Mouse (Mus musculus): ENCODE results near the gene Slc17a7. TPM values are rescaled to one million over a fixed set of nuclear protein-coding genes. Genes with fewer than 3 reads are reported as not detected.

The Slc17a7 gene
- polyA plus RNA-seq, 1 experiment, result 0.06 TPM

DNA sequence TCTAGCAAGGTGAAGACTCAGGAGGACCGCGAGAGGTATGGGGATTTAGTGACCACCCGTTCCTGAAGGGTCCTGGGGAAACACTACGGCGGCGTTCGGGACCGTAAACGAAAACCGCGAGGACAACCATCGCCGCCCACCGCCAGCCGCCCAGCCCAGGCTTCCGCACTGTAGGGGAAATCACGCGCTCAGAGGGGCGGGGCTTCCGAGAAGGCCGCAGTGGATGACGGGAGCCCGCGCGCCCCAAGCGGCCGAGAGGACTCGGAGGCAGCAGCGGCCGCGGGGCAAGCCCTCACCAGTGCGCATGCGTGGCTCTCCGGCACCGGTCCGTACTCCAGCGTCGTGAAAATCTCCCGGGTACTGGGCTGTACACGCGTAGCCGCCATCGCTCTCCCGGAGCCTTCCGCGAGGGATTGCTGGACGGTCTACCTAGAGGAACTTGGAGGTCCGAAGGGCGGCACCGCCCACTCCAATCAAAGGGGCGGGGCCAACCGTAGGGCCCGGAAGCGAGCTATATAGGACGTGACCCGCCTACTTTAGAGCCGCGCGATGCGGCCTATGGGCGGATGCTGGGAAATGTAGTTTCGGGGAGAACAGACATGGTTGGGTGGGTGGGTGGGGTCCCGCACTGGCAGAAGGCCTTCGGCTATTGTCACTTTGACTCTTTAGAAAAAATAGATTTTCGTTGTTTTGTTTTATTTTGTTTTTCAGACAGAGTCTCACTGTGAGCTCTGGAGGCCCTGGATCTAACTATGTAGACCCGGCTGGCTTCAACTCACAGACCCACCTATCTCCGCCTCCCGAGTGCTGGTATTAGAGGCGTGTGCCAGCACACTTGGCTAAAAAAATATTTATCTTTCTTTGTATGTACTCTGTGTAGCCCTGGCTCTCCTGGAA, 9.4 kb upstream of the Slc17a7 start, which contains the start of the genes Pih1d1 and Aldh16a1:
Gene Pih1d1, plus strand, starts transcription at position 208 of the 897 bp plus-strand sequence.
Gene Aldh16a1, minus strand, starts transcription at position 489 of the 897 bp plus-strand sequence.
- DNase-seq (ENCODE audit: low read depth in 1 of 2, low spot score in 2 of 2), result peak; percentile 93 to 96
- H3K27ac ChIP-seq (ENCODE audit: insufficient read depth, low read length), result peak within 1 kb of the TSS; percentile 97
- peaks cover 4% of the 10 kb centered on the region for H3K36me3 ChIP-seq (ENCODE audit: control insufficient read depth, insufficient read depth, low read length)
- 2% methylated on average over 69 of the region's 69 CpGs for WGBS
- no peaks in the 10 kb centered on the region; the same call in 1 of the 2 replicates for H3K4me1 ChIP-seq (ENCODE audit: control insufficient read depth, insufficient read depth, insufficient read length)
- H3K4me3 ChIP-seq (ENCODE audit: extremely low read depth, insufficient read depth, insufficient read length), result peak within 1 kb of the TSS; percentile 92
- no peaks in the 10 kb centered on the region for H3K27me3 ChIP-seq (ENCODE audit: control insufficient read depth, insufficient read depth, low read length)
- TF ChIP-seq POLR2A (IDR thresholded peaks at IDR 0.05; ENCODE audit: low read depth, low read length), result peak; percentile 97
- peak; percentile 55; the same call in 1 of the 2 replicates for TF ChIP-seq CTCF (IDR thresholded peaks at IDR 0.05; ENCODE audit: extremely low read depth, insufficient read depth, insufficient read length, insufficient replicate concordance)

DNA sequence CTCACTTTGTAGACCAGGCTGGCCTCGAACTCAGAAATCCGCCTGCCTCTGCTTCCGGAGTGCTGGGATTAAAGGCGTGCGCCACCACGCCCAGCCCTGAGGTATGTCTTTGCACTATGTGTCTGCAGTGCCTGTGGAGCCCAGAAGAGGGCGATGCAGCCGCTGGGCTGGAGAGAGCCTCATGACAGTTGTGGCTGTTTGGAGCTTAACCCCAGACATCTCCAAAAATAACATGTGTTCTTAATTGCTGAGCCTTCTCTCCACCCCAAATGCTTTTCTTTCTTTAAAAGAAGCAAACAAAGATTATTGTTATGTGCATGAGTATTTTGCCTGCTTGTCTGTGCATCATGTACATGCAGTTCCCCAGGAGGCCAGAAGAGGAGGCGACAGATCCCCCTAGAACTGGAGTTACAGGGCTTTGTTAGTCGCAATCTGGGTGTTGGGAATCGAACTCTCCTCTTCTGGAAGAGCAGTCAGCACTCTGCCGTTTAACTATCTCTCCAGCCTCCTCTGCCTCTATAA, 8.7 kb upstream of the Slc17a7 start:
- H3K27ac ChIP-seq (ENCODE audit: insufficient read depth, low read length), result no peak overlapping the region
- H3K4me1 ChIP-seq (ENCODE audit: control insufficient read depth, insufficient read depth, insufficient read length), result no peaks in the 10 kb centered on the region; the same call in 1 of the 2 replicates
- DNase-seq (ENCODE audit: low read depth in 1 of 2, low spot score in 2 of 2), result peak in 1 of 2 experiments; percentile 22
- TF ChIP-seq CTCF (IDR thresholded peaks at IDR 0.05; ENCODE audit: extremely low read depth, insufficient read depth, insufficient read length, insufficient replicate concordance) (peak; percentile 7; the same call in 1 of the 2 replicates), POLR2A (IDR thresholded peaks at IDR 0.05; ENCODE audit: low read depth, low read length) (no peak)
- WGBS, result 78% methylated on average over 12 of the region's 12 CpGs
- H3K4me3 ChIP-seq (ENCODE audit: extremely low read depth, insufficient read depth, insufficient read length), result no peak overlapping the region
- H3K27me3 ChIP-seq (ENCODE audit: control insufficient read depth, insufficient read depth, low read length), result no peaks in the 10 kb centered on the region
- peaks cover 6% of the 10 kb centered on the region for H3K36me3 ChIP-seq (ENCODE audit: control insufficient read depth, insufficient read depth, low read length)

DNA sequence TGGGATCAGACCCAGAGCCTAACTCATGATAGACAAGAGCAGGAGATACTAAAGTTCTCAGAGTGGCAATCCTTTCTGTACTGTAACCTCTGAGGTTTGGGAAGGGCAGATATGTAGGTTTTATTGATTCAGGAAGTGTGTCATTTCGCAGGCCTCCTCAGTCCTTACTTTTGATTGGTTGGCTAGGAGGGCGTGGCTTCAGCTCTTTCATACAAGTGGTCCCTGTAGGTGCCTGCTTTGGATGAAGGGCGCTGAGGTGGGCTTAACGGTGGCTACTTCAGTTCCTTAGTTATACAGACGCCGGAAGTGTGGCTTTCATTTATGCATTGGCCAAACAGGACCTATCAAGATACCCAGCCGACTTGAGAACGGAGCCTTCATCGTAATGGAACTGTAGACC, 8.2 kb upstream of the Slc17a7 start:
- Histone ChIP-seq H3K36me3 (ENCODE audit: control insufficient read depth, insufficient read depth, low read length) (peaks cover 6% of the 10 kb centered on the region), H3K27ac (ENCODE audit: insufficient read depth, low read length) (no peak overlapping the region), H3K4me1 (ENCODE audit: control insufficient read depth, insufficient read depth, insufficient read length) (no peaks in the 10 kb centered on the region; the same call in 1 of the 2 replicates), H3K4me3 (ENCODE audit: extremely low read depth, insufficient read depth, insufficient read length) (no peak overlapping the region), H3K27me3 (ENCODE audit: control insufficient read depth, insufficient read depth, low read length) (no peaks in the 10 kb centered on the region)
- WGBS, result 95% methylated on average over 9 of the region's 9 CpGs
- DNase-seq (ENCODE audit: low read depth in 1 of 2, low spot score in 2 of 2), result no peak
- no peak for TF ChIP-seq POLR2A (IDR thresholded peaks at IDR 0.05; ENCODE audit: low read depth, low read length)
- TF ChIP-seq CTCF (IDR thresholded peaks at IDR 0.05; ENCODE audit: extremely low read depth, insufficient read depth, insufficient read length, insufficient replicate concordance), result no peak

DNA sequence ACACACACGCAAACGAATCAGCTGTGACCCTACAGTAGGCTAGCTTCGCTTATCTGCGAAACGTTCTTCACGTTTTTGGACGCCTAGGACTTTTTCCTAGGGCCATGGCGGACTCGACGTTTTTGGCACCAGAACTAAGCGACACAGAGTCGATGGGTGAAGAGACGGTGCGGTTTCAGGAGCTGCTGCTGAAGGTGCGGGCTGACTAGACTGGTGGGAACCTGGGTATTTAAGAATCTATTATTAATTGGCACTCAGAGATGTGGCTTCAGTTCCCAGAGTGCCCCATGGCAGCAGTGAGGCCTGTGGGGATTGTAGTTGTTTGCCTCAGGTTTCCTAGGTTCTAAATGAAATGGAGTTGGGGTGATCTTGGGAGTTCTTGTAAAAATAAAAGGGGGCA, 7.5 kb upstream of the Slc17a7 start:
- DNase-seq (ENCODE audit: low read depth in 1 of 2, low spot score in 2 of 2), result no peak
- TF ChIP-seq CTCF (IDR thresholded peaks at IDR 0.05; ENCODE audit: extremely low read depth, insufficient read depth, insufficient read length, insufficient replicate concordance), result no peak
- no peak for TF ChIP-seq POLR2A (IDR thresholded peaks at IDR 0.05; ENCODE audit: low read depth, low read length)
- no peaks in the 10 kb centered on the region for H3K27me3 ChIP-seq (ENCODE audit: control insufficient read depth, insufficient read depth, low read length)
- 95% methylated on average over 15 of the region's 15 CpGs for WGBS
- H3K4me3 ChIP-seq (ENCODE audit: extremely low read depth, insufficient read depth, insufficient read length), result no peak overlapping the region
- H3K4me1 ChIP-seq (ENCODE audit: control insufficient read depth, insufficient read depth, insufficient read length), result no peaks in the 10 kb centered on the region; the same call in 1 of the 2 replicates
- H3K27ac ChIP-seq (ENCODE audit: insufficient read depth, low read length), result no peak overlapping the region
- peaks cover 6% of the 10 kb centered on the region for H3K36me3 ChIP-seq (ENCODE audit: control insufficient read depth, insufficient read depth, low read length)

DNA sequence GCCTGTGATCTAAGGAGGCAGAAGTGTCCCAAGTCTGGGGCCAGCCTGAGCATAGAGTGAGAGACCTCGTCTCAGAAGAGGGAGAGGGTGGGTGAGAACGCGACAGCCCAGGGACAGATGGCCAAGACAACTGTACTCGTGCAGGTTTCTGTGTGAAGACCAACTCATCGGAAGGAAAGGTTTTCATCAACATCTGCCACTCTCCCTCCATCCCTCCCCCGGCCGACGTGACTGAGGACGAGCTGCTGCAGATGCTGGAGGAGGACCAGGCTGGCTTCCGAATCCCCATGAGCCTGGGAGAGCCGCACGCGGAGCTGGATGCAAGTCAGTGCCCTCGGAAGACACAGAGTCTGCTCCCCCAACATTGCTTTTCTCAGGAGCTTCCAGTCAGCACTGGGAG, 6.3 kb upstream of the Slc17a7 start:
- no peak overlapping the region for H3K4me3 ChIP-seq (ENCODE audit: extremely low read depth, insufficient read depth, insufficient read length)
- H3K27me3 ChIP-seq (ENCODE audit: control insufficient read depth, insufficient read depth, low read length), result no peaks in the 10 kb centered on the region
- H3K27ac ChIP-seq (ENCODE audit: insufficient read depth, low read length), result no peak overlapping the region
- TF ChIP-seq POLR2A (IDR thresholded peaks at IDR 0.05; ENCODE audit: low read depth, low read length), result no peak
- no peak for TF ChIP-seq CTCF (IDR thresholded peaks at IDR 0.05; ENCODE audit: extremely low read depth, insufficient read depth, insufficient read length, insufficient replicate concordance)
- no peak for DNase-seq (ENCODE audit: low read depth in 1 of 2, low spot score in 2 of 2)
- H3K36me3 ChIP-seq (ENCODE audit: control insufficient read depth, insufficient read depth, low read length), result peaks cover 6% of the 10 kb centered on the region
- no peaks in the 10 kb centered on the region; the same call in 1 of the 2 replicates for H3K4me1 ChIP-seq (ENCODE audit: control insufficient read depth, insufficient read depth, insufficient read length)
- 92% methylated on average over 14 of the region's 14 CpGs for WGBS

DNA sequence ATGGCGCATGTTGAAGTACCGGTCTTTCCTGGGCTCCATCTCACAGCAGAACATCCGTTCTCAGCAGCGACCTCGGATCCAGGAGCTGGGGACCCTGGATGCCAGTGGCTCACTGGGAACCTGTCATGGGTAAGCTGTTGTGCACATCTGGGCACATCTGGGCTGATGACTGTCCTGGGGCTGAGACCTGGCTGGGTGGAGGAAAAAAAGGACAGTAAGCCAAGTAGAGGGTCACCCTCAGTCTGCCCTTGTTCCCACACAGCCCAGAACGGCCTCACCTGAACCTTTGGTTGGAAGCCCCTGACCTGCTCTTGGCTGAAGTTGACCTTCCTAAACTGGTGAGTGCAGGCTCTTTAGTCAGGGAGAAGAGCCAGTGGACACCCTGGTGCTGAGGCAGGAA, 4.8 kb upstream of the Slc17a7 start:
- Histone ChIP-seq H3K27me3 (ENCODE audit: control insufficient read depth, insufficient read depth, low read length) (peaks cover 5% of the 10 kb centered on the region), H3K4me3 (ENCODE audit: extremely low read depth, insufficient read depth, insufficient read length) (no peak overlapping the region), H3K36me3 (ENCODE audit: control insufficient read depth, insufficient read depth, low read length) (peaks cover 6% of the 10 kb centered on the region), H3K27ac (ENCODE audit: insufficient read depth, low read length) (no peak overlapping the region), H3K4me1 (ENCODE audit: control insufficient read depth, insufficient read depth, insufficient read length) (peaks cover 3% of the 10 kb centered on the region)
- no peak for DNase-seq (ENCODE audit: low read depth in 1 of 2, low spot score in 2 of 2)
- TF ChIP-seq CTCF (IDR thresholded peaks at IDR 0.05; ENCODE audit: extremely low read depth, insufficient read depth, insufficient read length, insufficient replicate concordance) (no peak), POLR2A (IDR thresholded peaks at IDR 0.05; ENCODE audit: low read depth, low read length) (no peak)
- WGBS, result 97% methylated on average over 6 of the region's 6 CpGs

Data from spleen, adult 2 months (tissue).